Mouse (Mus musculus) heart, postnatal 0 days (tissue): ENCODE measurements around the gene Itga5.

Experiments used
- CTCF ChIP-seq: IDR thresholded peaks from 2 replicates; pipeline ENCODE4 v1.5.1; 2016; ENCODE audit warnings: antibody characterized with exemption, control low read depth, low read depth
- EP300 ChIP-seq: IDR thresholded peaks from 2 replicates; pipeline ENCODE4 v1.6.1; 2016; ENCODE audit warnings: antibody characterized with exemption, low read depth

- no peak for TF ChIP-seq EP300
- no peak for TF ChIP-seq CTCF
These were observed 3.6 kb downstream of the Itga5 start for GRCm38 (mm10) chr15:103362950-103363349.
